Mouse (Mus musculus): ENCODE measurements around the gene Ppm1n.

- TF ChIP-seq CTCF (IDR thresholded peaks at IDR 0.05; ENCODE audit: low read depth): peak; percentile 14; the same call in 1 of the 2 replicates
- TF ChIP-seq EP300 (IDR thresholded peaks at IDR 0.05; ENCODE audit: low read depth): no peak
Measured at GRCm38 (mm10) chr7:19279581-19280114, at the start of gene Ppm1n.

All from liver, postnatal 0 days (tissue).